Mouse (Mus musculus) regulatory T cell (primary cell): ENCODE data around the gene Gm6096.

Source experiments
- in situ Hi-C: fragments of 300-600 bp; cut with MboI, MseI; formaldehyde crosslinking; loops from one replicate; pipeline ENCODE4 v1.15.1; 2025; ENCODE audit warnings: high pct_unique_total_duplicates

Gene Gm6096

DNA sequence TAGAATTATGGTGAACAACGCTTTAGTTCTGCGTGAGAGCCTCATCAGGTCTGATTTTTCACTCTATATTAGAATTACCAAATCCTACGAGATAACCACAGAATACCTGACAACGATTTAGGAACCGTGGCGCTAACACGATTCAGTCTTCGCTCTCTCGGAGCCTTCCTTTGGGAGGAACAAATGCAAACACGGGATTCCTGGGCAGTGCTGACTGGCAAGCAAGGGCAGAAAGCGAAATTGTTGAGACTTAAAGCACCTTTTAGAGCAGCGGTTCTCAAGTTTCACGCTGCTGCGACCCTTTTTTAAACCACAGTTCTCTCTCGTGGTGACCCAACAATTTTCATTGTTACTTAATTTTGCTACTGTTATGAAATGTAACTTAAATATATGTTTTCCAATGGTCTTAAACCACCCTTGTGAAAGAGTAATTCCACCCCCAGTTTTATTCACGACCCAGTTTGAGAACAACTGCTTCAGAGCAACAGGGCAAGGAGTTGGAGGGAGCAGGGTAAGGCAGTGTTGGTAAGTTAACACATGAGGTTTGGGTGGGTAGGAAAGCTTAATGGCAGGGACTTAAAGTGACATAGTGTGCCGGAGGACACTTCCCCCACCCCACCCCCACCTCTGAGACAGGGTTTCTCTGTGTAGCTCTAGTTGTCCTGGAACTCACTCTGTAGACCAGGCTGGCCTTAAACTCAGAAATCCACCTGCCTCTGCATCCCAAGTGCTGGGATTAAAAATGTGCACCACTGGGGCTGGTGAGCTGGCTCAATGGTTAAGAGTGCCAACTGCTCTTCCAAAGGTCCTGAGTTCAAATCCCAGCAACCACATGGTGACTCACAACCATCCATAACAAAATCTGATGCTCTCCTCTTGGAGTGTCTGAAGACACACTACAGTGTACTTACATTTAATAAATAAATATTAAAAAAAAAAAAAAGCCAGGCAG, 16.0 kb upstream of the Gm6096 start:
- in situ Hi-C loops, result no loop called here

DNA sequence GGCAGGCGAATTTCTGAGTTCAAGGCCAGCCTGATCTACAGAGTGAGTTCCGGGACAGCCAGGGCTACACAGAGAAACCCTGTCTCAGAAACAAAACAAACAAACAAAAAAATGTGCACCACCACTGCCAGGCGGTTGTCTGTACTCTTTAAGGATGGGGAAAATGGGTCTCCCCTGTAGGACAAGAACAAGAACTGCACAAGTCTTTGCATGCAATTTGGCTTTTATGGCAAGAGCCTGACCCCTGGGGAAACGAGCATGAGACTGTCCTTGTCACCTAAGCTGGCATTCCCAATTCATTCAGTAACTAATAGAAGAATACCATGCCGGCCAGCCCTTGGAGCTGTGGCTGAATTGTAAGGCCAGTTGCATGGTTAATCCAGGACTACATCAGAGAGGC, 15.2 kb upstream of the Gm6096 start:
- in situ Hi-C loops, result no loop called here

DNA sequence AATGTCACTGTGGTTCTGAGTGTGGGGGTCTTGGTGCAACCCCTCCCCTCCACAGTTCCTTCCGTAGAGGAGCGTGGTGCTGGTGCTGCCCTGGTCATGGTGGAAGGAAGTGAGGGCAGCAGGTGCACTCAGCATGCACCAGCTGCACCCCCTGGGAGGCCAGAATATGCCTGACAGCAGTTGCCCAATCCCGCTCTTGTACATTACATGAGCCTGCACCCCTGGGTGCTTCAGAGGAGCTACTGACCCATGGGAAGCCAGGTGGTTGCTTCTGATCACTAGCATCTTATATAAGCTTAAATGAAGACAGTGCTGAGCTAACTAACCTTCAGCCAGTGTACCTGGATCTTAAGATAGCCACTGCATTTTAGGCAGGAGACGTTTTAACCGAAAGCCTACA, 12.8 kb upstream of the Gm6096 start:
- in situ Hi-C loops, result no loop called here

DNA sequence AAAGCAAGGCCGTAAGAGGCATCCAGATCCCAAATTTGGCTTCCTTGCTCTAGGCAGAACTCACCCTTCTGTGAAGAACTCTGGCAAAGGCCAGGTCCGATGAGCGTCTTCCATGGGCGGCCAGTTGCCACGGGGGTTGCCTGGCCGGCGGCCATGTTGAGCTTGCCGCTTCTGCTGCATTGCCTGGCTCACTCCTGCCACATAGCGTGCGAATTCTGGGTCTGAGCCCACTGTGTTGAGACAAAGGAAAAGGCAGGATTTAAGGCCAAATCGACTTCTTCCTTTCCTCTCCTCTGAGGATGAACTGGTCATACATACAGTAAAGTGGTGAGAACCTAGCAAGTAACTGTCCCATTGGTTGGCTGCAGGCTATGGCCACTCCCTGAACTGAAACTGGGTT, 8.7 kb upstream of the Gm6096 start:
- in situ Hi-C loops, result no loop called here

DNA sequence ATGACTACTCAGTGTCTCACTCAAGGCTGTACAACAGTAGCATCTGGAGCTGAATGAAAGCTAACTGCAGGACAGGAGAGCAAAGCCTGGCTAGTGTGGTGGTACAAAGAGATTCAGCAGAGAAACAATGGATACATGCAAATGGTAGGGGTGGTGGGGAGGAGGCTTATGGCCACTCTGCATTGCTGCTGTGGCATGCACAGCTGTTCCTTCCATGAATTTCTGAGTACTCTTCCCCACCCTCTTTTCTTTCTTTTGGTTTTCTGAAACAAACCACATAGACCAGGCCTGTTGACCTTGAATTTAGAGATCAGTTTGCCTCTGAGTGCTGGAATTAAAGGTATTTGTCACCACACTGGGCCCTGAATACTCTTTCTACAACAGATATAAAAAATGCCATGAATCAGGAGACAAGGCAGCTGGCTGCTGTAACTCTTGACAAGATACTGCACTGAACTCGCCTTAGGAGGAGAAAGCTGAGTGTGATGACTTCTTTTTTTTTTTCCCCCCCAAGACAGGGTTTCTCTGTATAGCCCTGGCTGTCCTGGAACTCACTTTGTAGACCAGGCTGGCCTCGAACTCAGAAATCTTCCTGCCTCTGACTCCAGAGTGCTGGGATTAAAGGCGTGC, 3.9 kb upstream of the Gm6096 start:
- in situ Hi-C loops, result no loop called here

DNA sequence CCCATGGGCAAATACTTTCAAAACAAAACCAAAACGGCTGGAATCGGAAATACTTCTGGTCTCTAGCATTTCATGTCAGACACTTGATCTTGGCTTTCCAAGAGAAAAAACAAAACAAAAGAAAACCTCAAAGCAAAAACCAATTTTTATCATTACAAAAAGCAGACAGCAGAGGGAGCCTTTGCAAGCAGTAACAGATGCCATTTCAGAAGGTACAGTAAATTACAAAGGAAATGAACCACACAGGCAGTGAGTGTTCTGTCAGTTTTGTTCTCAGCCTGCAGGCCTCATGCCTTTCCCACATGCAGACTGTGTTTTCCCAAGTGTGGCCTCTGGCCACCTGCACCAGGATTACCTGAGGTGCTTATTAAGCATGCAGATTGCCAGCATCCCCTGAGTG, 1.2 kb downstream of the Gm6096 start:
- in situ Hi-C loops, result loop anchor here (5.0 to 25.0 kb wide), 2 partner anchors 410 to 725 kb away; partner anchors contain the start of gene Kctd15

DNA sequence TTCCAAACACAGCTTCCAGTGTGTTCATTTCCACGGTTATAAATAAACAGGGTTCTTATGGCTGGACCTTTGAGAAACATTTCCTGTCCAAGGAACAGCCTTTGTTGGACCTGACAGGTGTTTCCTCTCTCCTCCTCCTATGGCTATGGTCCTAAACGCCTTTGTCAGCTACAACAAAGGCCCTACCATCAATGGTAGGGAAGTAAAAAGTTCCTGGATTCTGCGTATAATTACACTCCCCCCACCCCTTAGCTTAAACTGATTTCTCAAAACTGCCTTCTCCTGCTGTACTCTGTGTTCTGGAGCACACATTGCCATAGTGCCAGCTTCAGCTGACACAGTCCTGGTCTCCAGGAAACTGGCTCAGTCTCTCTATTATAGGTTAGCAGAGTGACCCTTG, 4.3 kb downstream of the Gm6096 start:
- in situ Hi-C loops, result loop anchor here (5.0 to 25.0 kb wide), 2 partner anchors 67 to 407 kb away; partner anchors contain the start of gene Kctd15

DNA sequence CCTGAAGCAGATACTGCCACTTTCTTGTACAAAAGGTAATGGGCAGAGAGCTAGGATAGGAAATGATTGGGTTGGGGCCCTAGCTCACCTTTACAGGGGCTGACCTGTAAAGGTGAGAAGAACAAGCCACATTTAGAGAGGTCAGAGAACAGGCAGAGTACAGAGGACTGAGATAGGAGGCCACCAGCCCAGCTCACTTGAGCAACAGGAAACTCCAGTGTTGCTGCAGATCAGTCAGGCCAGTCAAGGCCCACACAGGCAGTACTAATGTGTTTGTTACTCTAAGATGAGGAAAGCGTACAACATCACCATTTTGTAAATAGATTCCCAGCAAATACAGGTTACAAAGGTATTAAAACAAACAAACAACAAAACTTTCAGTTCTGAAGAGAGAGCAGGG, 5.1 kb downstream of the Gm6096 start:
- in situ Hi-C loops, result loop anchor here (5.0 to 25.0 kb wide), 2 partner anchors 66 to 406 kb away; partner anchors contain the start of gene Kctd15

DNA sequence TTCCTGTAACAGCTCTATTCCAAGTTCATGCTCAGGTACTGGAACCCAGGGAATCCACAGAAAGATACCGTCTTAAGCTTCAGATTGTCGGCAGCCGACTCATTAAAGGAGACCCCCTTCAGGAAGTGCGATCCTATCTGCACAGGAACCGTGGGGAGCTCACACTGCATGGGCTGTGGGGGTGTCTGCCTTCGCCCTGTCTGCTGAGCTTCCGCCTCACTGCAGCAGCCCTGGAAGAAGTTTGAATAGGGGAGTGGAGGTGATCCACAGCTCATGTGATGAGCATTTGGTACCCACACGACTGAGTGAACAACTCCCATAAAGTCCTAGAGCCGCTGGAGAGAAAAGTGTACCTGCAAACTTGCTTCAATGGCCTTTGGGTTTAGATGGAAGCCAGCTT, 6.4 kb downstream of the Gm6096 start:
- in situ Hi-C loops, result loop anchor here (5.0 to 25.0 kb wide), 2 partner anchors 65 to 405 kb away; partner anchors contain the start of gene Kctd15

DNA sequence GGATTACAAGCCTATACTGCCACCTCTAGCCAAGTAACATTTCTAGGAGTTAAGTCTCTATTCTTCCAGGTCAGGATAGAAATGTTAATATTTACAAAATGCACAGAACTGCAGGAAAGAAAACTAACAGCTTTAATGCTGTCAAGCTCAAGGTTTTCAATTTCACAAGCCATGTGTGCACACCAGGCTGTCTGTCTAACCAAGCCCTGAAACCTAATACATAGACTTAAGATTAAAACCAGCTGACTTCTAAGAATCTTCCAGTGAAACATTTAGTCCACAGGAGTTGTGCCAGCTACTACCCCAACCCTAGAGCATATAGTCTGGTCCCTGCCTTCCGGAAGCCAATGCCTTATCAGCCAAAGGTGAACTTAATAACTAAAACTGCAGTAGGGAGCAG, 7.6 kb downstream of the Gm6096 start:
- in situ Hi-C loops, result loop anchor here (5.0 to 25.0 kb wide), 2 partner anchors 64 to 404 kb away; partner anchors contain the start of gene Kctd15

DNA sequence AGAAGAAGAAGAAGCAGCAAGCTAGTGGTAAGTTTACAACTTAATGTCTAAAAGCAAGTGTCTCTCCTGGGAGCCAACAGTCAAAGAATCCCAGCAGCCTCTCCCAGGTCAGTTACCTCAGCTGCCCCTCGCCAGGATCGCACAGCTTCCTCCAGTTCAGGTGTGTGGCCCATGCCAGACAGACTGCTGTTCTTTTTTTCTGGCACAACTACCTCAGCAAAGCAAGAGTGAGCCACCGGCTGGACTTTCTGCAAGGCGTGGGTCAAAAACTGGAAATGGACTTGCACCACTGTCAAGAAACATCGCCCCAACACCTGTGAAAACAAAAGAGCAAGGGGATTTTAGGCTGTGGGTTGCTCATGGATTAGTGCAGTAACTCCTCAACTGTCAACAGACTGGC, 12.6 kb downstream of the Gm6096 start:
- in situ Hi-C loops, result loop anchor here (25.0 kb wide), 1 partner anchor 399 kb away; the partner anchor contains the start of gene Kctd15

DNA sequence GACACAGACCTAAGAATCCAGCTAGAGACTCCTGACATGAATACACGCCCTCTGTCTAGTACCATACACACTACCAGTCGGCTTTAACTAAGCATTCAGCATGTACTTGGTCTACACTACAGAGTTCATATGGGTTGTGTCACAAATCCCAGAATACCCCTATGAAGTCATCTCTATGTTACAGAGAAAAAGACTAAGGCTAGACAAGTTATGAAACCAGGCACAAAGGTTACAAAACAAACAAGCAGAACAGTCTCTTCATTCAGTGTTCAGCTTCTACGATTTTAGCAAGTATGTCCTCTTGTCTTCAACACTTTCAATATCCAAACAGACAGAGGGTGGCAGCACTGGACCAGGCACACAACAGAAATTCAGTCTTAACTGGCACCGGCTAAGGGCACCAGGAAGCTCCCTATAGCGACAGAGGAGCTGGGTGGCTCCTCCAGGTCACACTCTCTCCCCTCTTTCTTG, 15.1 kb downstream of the Gm6096 start:
- in situ Hi-C loops, result loop anchor here (25.0 kb wide), 1 partner anchor 396 kb away; the partner anchor contains the start of gene Kctd15

DNA sequence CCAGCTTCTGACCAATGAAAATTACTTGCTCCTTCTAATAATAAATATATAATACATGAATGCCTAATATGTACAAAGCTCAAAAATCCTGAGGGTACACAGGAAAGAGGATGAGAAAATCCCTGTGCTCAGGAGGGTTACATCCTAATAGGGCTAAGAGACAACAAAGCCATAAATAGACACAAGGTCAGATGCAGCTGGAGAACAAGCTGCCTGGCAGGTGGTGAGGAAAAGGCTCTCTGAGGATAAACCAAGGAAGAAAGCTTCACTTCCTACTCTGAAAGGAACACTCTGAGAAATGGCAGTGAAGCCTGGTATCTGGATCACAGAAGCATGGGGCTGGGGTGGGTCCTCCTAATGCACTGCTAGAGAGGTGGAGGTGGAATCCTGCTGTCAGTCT, 15.6 kb downstream of the Gm6096 start:
- in situ Hi-C loops, result loop anchor here (25.0 kb wide), 1 partner anchor 396 kb away; the partner anchor contains the start of gene Kctd15

DNA sequence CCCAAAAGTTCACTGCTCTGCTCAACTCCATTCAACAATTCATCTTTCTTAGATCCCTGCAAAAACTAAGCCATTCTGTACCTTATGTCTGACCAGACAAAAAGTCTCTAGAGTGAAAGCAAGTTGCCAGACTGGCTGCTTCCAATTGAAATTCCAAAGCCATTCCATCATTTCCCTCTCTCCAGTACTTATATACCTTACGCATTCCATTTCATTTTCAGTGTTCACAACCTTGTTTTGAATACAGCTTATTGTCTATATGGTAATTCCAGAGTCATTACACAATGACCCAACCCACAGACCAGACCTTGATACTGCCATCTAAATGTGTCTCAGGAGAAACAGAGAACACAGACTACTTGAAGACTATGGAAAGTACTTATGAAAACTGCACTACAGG, 17.6 kb downstream of the Gm6096 start:
- in situ Hi-C loops, result loop anchor here (25.0 kb wide), 1 partner anchor 394 kb away; the partner anchor contains the start of gene Kctd15

DNA sequence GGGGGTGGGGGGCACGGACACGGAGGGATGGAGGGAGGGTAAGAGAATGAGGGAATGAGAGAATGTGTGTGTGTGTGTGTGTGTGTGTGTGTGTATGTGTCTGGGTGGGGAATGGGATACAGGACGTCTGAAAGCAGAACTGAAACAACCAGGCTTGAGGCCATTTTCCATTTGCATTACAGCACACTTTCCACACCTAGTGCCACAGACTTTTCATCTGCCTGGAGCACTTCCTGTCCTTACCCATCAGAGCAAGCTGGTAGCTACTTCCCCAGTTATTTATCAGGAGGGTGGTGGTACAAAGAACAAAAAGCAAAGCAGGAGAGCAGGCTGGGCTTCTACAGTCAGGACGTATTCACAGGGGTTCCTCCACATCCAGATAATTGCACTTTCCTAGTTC, 21.6 kb downstream of the Gm6096 start:
- in situ Hi-C loops, result loop anchor here (25.0 kb wide), 1 partner anchor 390 kb away; the partner anchor contains the start of gene Kctd15

DNA sequence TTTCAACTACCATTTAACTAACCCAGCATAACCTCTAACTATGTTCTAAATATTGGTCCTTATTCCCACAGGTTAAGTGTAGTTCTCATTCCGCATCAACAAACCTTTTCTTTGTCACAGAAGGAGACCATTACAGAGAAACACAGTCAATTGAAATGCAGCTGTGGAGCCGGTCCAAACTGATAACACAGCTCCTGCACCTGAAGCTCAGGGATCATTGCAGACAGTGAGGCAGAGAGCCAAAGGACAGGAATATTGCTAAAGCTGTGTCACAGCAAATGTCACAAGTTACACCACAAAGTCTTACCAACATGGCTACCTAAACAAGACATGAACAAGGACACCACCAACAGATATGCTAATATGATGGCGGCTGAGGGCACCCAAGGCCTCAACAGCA, 25.2 kb downstream of the Gm6096 start:
- in situ Hi-C loops, result no loop called here

DNA sequence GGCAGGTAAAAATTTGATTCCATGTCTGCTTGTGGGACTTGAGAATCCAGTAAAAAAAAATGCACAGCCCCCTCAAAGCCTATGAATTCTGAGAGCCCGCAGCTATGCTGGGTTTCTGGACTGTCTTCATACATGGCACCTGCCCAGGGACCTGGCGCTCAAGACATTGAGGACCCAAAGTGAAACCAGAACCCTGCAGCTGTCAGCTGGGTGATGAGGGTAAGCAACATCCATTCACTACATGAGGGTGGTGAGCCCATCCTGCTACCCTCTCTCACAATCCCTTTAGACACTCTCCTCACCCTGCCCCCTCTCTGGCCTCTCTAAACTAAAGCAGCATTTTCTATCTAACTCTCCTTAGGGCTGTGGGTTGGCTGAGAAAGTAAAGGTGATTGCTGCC, 26.8 kb downstream of the Gm6096 start:
- in situ Hi-C loops, result no loop called here

DNA sequence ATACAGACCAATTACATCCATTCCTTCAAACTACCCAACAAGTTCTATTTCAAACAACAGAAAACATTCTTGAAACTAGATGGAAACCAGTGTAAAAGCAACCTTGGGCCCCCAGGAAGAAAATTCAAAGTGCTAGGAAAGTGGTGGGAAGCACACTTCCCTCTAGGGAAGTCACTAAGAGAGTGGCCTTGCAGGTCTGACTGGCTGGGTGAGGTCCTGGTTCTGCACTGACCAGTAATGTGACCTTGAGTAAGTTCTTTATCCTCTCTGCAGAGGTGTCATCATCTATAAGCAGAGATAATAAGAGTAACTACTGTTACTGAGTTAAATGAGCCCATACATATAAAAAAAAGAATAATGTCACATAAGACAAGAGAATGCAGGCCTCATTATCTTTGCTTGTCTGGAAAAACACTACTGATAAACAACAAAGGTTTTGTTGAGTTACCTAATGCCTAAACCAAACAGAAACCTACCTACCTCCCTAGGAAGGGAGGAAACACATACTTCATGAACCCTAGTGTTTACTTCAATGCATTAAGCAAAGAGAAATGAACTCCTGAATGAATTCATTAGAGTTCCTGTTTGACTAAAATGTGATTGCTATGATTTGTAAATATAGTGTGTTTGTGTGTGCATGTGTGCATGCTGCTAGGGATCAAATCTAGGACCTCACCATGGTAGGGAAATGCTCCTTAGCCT, 39.8 kb downstream of the Gm6096 start:
- in situ Hi-C loops, result no loop called here

DNA sequence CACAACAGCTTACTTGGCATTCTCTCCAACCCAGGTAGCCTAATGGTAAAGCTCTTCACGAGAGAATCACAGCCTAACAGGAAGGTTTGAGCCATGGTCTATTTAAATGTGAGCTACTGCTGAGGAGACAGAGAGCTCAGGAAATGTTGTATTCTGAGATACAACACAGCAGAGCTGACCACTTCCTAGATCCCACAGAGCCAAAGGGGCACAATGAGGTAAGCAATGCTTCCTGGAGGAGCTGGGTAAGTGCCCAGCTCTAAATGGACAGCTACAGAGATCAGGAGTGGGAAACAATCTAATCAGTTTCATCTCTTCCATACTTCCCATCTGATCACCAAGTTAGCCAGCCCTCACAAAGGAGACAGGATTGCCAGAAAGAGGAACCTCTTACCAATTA, 40.4 kb downstream of the Gm6096 start:
- in situ Hi-C loops, result no loop called here

DNA sequence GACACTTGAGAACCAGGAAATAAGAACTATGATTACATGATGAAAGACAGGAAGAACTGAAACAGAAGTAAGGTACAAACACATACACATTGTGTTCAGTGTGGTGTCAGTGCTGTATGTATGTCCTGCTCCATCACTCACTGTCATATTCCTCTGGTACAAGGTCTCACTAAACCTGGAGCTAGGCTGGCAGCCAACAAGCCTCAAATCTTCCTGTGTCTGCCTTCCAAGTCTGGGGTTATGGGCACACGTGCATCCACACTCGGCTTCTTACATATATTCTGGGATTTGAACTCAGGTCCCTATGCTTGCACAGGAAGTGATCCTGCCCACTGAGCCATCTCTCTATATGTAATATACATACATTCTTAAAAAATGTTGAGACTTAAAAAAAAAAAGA, 41.8 kb downstream of the Gm6096 start:
- in situ Hi-C loops, result no loop called here

DNA sequence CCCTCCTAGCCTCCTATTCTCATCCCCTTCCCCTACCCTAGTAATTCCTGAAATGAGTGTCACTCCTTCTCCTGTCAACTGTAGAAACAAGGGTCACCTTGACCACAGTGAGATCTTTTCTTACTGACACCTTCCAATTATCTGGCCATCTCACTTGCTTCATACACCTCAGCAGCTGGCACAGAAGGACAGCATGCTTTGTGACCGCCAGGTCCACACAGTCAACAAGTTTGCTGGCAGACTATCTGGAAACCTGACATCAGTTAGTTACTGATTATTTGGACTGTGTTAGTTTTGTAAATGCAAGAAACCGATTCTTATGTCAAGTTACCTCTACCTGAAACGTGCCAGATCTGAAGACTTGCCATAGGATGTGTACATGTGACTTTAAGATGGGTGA, 45.3 kb downstream of the Gm6096 start:
- in situ Hi-C loops, result no loop called here

DNA sequence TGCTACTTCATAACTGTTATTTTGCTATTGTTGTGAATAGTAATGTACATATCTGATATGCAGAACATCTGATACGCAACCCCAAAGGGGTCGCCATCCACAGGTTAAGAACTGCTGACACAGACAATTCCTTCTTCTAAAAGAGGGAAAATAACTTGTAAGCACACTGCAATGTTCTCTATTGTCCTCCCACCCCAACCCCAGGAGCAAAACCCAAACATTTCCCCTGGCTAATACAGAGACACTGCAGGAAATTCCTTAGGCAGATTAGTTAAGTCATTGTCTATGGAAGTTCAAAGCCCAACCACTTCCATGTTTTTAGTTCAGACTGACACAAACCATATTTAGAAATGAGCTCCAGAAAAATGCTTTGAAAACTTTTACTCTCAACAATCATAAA, 48.0 kb downstream of the Gm6096 start:
- in situ Hi-C loops, result no loop called here
